Mouse (Mus musculus): Measurements from ENCODE around the gene Katnbl1.
"Not testable (repeated sequence)": the region's sequence is repeated elsewhere in the genome, so short reads cannot be mapped to it uniquely, and the experiment has no call there.

GRCm38 (mm10) chr2:112452513-112452912 lies 73.5 kb downstream of the Katnbl1 start:
- not testable (repeated sequence) for TF ChIP-seq POLR2A, CTCF (IDR thresholded peaks at IDR 0.05; ENCODE audit: extremely low read depth, insufficient read depth, low read length)

Measured in cortical plate, adult 2 months (tissue).